Mouse (Mus musculus): ENCODE results near the gene Ankfn1.

DNA sequence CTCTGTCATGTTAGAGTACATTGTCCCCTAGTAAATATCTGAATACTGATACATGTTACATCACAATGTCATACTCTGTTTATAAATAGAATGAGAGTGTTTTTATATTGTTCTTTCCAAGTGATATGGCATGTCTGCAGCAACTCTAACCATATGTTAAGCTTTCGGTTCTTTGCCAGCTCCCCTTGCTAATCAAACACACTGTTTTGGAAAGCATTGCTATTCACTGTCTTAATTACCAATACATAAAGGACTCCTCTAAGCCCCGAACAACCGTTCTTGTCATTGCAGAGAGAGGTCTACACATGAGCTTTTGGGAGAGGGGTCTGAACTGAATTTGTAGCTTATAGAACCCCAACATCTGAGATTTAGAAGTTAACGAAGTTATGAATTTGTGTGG, 327.0 kb downstream of the Ankfn1 start:
- TF ChIP-seq POLR2A (IDR thresholded peaks at IDR 0.05; ENCODE audit: borderline replicate concordance, insufficient read depth, low read length) (no peak), CTCF (IDR thresholded peaks at IDR 0.05; ENCODE audit: borderline replicate concordance, insufficient read depth, low read depth, low read length) (no peak)

Data from cerebellum, adult 2 months (tissue).